Mouse (Mus musculus) forebrain, embryonic 11.5 days (tissue): ENCODE results near the gene Prkcb. TPM values are rescaled to one million over a fixed set of nuclear protein-coding genes. Genes with fewer than 3 reads are reported as not detected.
A peak's percentile ranks its signal among the peaks of the same experiment; 100 is the strongest.

ENCODE experiments used
- ATAC-seq: fragments of 200-750 bp; cut with Nextera tagmentation; replicated peaks from 2 replicates; pipeline ENCODE4 v1.8.0; 2017; ENCODE audit warnings: moderate TSS enrichment; ENCODE audit not compliant: low FRiP score
- DNase-seq: peaks from one replicate; pipeline ENCODE4 v3.0.0-alpha.2; 2017; ENCODE audit warnings: low spot score
- H3K27ac ChIP-seq: fragments of 300-500 bp; sonication (generic); 2 replicates; pipeline ENCODE4 v1.5.1; 2014; ENCODE audit warnings: low read depth, low read length
- H3K27me3 ChIP-seq: fragments of 300-500 bp; sonication (generic); 2 replicates; pipeline ENCODE4 v1.6.1; 2014; ENCODE audit warnings: mild to moderate bottlenecking, low read length, mixed read lengths; ENCODE audit not compliant: control insufficient read depth, insufficient read depth
- H3K36me3 ChIP-seq: fragments of 300-500 bp; sonication (generic); 2 replicates; pipeline ENCODE4 v1.6.1; 2014; ENCODE audit warnings: mild to moderate bottlenecking, low read length, moderate library complexity, mixed read lengths; ENCODE audit not compliant: control insufficient read depth, insufficient read depth
- H3K4me1 ChIP-seq: fragments of 300-500 bp; sonication (generic); replicated peaks from 2 replicates; pipeline ENCODE4 v1.6.1; 2014; ENCODE audit warnings: low read length, mixed read lengths; ENCODE audit not compliant: control insufficient read depth, insufficient read depth
- H3K4me2 ChIP-seq: fragments of 300-500 bp; sonication (generic); 2 replicates; pipeline ENCODE4 v1.6.1; 2014; ENCODE audit warnings: low read depth, mild to moderate bottlenecking, low read length, moderate library complexity, mixed read lengths; ENCODE audit not compliant: severe bottlenecking
- H3K4me3 ChIP-seq: fragments of 300-500 bp; sonication (generic); 2 replicates; pipeline ENCODE4 v1.5.1; 2014; ENCODE audit warnings: low read depth, low read length
- H3K9ac ChIP-seq: fragments of 300-500 bp; sonication (generic); 2 replicates; pipeline ENCODE4 v1.6.1; 2014; ENCODE audit warnings: low read length
- H3K9me3 ChIP-seq: fragments of 300-500 bp; sonication (generic); 2 replicates; pipeline ENCODE4 v1.6.1; 2016; ENCODE audit warnings: low read length, mixed read lengths; ENCODE audit not compliant: control insufficient read depth
- WGBS: fragments of 180-500 bp; shearing (Covaris S2); extraction: QIAGEN DNeasy Blood & Tissue Kit; methylation state at CpG from one replicate; pipeline ENCODE4 v1.1.7; 2014; 5-methylcytosine and 5-hydroxymethylcytosine counted together
- polyA plus RNA-seq: library from polyadenylated mRNA; unstranded; fragments of >200 nt; fragmentation: Nextera tagmentation; extraction: Ambion mirVana; gene quantifications from 2 replicates; pipeline ENCODE4 v1.2.1, GENCODE M21; 2014

Gene Prkcb
- polyA plus RNA-seq, 1 experiment from 2014 or later: 10.0 TPM

DNA sequence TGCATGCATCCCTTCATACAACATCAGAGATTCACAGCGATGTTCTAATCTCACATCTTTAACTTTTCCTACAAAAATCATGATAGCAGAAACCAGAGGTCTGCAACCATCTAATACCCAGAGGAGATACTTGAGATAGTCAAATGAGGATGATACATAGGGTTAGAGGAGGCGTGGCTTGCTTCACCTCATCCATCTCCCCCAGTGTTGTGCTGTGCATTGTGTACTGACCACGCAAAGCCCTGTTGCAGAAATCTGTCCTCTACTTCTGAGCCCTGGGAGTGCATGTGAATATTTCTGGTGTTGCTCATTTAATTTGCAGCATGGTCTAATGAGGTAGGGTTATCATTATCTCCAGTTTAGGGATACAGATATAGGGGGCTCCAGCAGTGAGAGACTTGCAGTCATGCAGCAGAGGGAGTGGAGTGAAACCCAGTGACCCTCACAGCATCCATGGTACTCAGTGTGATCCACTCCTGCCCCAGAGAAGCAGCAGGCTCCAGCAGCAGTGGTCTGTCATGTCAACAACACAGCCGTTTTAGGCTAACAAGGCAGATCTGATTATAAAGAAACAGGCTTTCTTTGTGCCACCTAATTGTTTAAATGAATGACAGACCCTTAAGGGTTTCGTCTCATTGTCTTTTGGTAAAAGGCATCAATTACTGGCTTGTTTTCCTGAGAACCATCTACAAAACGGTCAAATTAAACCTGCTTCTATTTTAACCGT lies 269.7 kb downstream of the Prkcb start:
- 29% methylated on average over 7 of the region's 7 CpGs for WGBS
- Histone ChIP-seq H3K27me3 (no peaks in the 10 kb centered on the region), H3K27ac (0 out of 2 replicates have a peak overlapping the region, but pooled peaks have one; percentile 32), H3K9me3 (no peaks in the 10 kb centered on the region), H3K9ac (no peak overlapping the region), H3K4me3 (no peak overlapping the region), H3K36me3 (no peaks in the 10 kb centered on the region), H3K4me2 (no peak overlapping the region), H3K4me1 (peaks cover 16% of the 10 kb centered on the region; the same call in 1 of the 2 replicates)
- ATAC-seq (peak; percentile 85), DNase-seq (peak; percentile 67)

- no peaks in the 10 kb centered on the region for H3K9me3 ChIP-seq
- WGBS: 20% methylated on average over 6 of the region's 6 CpGs
Measured at GRCm38 (mm10) chr7:122558912-122559311, 270.4 kb downstream of the Prkcb start.

DNA sequence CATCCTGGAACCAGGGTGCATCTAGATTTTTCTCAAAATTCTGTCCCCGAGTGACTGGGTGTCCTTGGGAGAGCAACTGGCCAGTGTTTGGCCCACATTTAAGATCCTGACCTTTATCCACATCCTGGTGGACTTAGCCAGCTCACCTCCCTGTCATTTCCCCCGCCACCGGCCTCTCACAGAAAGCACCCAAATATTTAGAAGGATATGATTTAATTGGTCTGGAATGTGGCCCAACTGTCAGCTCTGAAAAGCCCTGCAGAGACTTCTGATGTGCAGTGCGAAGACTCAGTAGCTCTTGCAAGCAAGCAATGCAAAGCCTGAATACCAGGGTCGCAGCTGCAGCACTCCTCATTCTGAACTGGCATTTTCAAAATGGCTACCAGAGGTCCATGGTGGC lies 274.0 kb downstream of the Prkcb start:
- Histone ChIP-seq H3K9ac (no peak overlapping the region), H3K27ac (no peak overlapping the region), H3K4me3 (no peak overlapping the region), H3K9me3 (no peaks in the 10 kb centered on the region), H3K27me3 (no peaks in the 10 kb centered on the region), H3K36me3 (no peaks in the 10 kb centered on the region), H3K4me2 (no peak overlapping the region), H3K4me1 (peaks cover 9% of the 10 kb centered on the region; the same call in 1 of the 2 replicates)
- DNase-seq (no peak), ATAC-seq (no peak)
- 69% methylated on average over 5 of the region's 5 CpGs for WGBS

More at GRCm38 (mm10) chr7:122558912-122559311, 270.4 kb downstream of the Prkcb start:
- Histone ChIP-seq H3K27me3 (no peaks in the 10 kb centered on the region), H3K4me2 (no peak overlapping the region), H3K36me3 (no peaks in the 10 kb centered on the region), H3K9ac (no peak overlapping the region), H3K4me3 (no peak overlapping the region), H3K27ac (peak overlapping the region; percentile 65; the same call in 1 of the 2 replicates), H3K4me1 (peaks cover 16% of the 10 kb centered on the region; the same call in 1 of the 2 replicates)
- ATAC-seq (peak; percentile 81), DNase-seq (peak; percentile 73)

- no peak for ATAC-seq
- Histone ChIP-seq H3K4me2 (no peak overlapping the region), H3K4me1 (no peaks in the 10 kb centered on the region; the same call in 1 of the 2 replicates), H3K36me3 (no peaks in the 10 kb centered on the region), H3K27ac (no peak overlapping the region), H3K9me3 (no peaks in the 10 kb centered on the region), H3K9ac (no peak overlapping the region), H3K4me3 (no peak overlapping the region), H3K27me3 (no peaks in the 10 kb centered on the region)
- no peak for DNase-seq
- WGBS: 96% methylated on average over 1 of the region's 1 CpGs
Measured at GRCm38 (mm10) chr7:122565371-122565770, 276.8 kb downstream of the Prkcb start.

DNA sequence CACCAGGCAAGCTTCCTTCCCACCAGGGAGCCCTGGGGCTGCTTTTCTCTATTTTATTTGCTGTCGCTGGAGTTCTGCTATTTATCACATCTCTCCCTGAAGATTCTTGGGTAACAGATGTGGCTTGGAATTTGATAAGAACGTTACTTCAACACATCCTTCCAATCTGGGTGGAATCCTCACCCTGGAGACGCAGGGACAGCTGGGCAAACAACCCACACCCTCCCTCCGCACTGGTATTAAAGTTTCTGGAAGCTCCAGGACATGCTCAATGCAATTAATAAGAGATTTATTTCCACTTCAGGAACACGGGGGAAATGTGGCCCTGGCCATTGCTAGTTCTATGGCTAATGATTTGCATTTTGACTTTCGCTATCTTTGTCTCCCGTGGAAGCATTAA lies 277.5 kb downstream of the Prkcb start:
- no peaks in the 10 kb centered on the region for H3K9me3 ChIP-seq
- no peak overlapping the region for H3K27ac ChIP-seq
- H3K4me3 ChIP-seq: no peak overlapping the region
- no peaks in the 10 kb centered on the region for H3K36me3 ChIP-seq
- no peaks in the 10 kb centered on the region for H3K27me3 ChIP-seq
- 74% methylated on average over 7 of the region's 7 CpGs for WGBS
- ATAC-seq (no peak), DNase-seq (no peak)
- no peaks in the 10 kb centered on the region; the same call in 1 of the 2 replicates for H3K4me1 ChIP-seq
- H3K9ac ChIP-seq: no peak overlapping the region; the same call in 1 of the 2 replicates
- H3K4me2 ChIP-seq: no peak overlapping the region

DNA sequence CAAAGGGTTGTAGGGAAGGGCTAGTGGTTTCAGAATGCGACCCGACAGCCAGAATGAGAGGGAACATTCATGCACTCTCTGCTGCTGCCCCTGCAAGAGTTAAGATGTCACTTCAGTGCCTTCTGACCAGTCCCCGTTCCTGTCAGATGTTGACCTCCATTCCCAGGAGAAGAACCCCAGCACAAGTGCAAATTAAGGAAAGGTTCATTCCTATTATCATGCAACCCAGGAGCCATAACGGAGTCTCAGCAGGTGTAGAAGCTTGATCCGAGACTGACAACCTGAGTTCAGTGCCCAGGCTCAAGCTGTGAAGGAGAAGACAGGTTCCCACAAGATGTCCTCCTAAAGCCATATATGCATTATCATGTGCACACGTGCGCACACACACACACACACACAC lies 280.2 kb downstream of the Prkcb start:
- no peak overlapping the region for H3K9ac ChIP-seq
- no peak overlapping the region for H3K4me2 ChIP-seq
- no peaks in the 10 kb centered on the region for H3K4me1 ChIP-seq
- WGBS: 82% methylated on average over 7 of the region's 7 CpGs
- ATAC-seq: no peak
- H3K9me3 ChIP-seq: no peaks in the 10 kb centered on the region
- H3K36me3 ChIP-seq: no peaks in the 10 kb centered on the region
- H3K4me3 ChIP-seq: no peak overlapping the region
- H3K27ac ChIP-seq: no peak overlapping the region
- H3K27me3 ChIP-seq: no peaks in the 10 kb centered on the region
- no peak for DNase-seq

DNA sequence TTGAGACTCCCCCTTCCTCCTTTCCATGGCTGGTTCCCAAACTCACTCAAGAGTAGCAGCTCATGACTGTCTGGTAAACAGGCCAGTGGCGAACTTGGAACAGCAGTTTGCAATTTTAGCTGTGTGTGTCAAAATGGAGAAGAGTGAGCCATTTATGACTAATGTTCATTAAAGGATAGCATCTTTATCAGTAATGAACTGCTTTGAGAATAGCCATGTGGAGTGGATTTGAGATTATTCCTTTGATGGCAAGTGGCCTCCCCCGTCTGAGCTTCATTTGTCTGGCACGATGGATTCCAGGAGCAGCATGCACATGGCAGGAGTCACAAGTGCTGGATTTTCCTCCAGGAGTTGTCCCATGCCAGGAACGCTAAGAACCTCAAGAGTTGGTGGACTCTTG lies 281.9 kb downstream of the Prkcb start:
- DNase-seq (no peak), ATAC-seq (no peak)
- no peaks in the 10 kb centered on the region for H3K9me3 ChIP-seq
- 79% methylated on average over 4 of the region's 4 CpGs for whole genome bisulfite sequencing
- no peaks in the 10 kb centered on the region for H3K4me1 ChIP-seq
- H3K4me3 ChIP-seq: no peak overlapping the region
- H3K27me3 ChIP-seq: no peaks in the 10 kb centered on the region
- no peak overlapping the region for H3K27ac ChIP-seq
- no peak overlapping the region for H3K9ac ChIP-seq
- no peak overlapping the region for H3K4me2 ChIP-seq
- no peaks in the 10 kb centered on the region for H3K36me3 ChIP-seq

GRCm38 (mm10) chr7:122573101-122573635 lies 284.6 kb downstream of the Prkcb start:
- H3K9ac ChIP-seq: no peak overlapping the region
- DNase-seq: no peak
- no peaks in the 10 kb centered on the region for H3K9me3 ChIP-seq
- H3K4me2 ChIP-seq: no peak overlapping the region
- ATAC-seq: no peak
- H3K4me1 ChIP-seq: no peaks in the 10 kb centered on the region
- H3K4me3 ChIP-seq: no peak overlapping the region
- no peaks in the 10 kb centered on the region for H3K27me3 ChIP-seq
- no peaks in the 10 kb centered on the region for H3K36me3 ChIP-seq
- no peak overlapping the region for H3K27ac ChIP-seq
- WGBS: 91% methylated on average over 3 of the region's 3 CpGs

DNA sequence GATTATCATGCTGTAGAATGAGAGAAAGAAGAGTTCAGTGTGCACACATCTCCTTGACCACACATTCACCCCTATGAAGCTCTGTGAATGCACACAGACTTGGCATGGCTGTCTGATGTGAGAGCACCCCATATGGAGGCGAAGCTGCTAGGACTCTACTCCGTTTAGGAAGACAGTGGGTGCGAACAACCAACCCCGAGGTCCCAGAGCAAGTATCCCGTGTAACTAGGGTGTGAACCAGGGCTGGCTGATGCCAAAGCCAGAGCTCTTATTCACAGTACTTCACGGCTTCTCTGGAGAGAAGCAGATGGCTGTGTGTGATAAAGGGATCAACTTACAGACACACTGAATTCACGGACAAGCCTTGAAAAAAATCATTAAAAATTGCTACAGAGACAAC lies 285.9 kb downstream of the Prkcb start:
- H3K27ac ChIP-seq: no peak overlapping the region
- no peaks in the 10 kb centered on the region for H3K36me3 ChIP-seq
- no peaks in the 10 kb centered on the region for H3K27me3 ChIP-seq
- WGBS: 87% methylated on average over 7 of the region's 7 CpGs
- ATAC-seq: no peak
- H3K9ac ChIP-seq: no peak overlapping the region
- H3K4me3 ChIP-seq: no peak overlapping the region
- H3K4me1 ChIP-seq: no peaks in the 10 kb centered on the region
- H3K9me3 ChIP-seq: no peaks in the 10 kb centered on the region
- H3K4me2 ChIP-seq: no peak overlapping the region
- DNase-seq: no peak
